Mouse (Mus musculus) spleen, adult 18-20 months (tissue): ENCODE measurements around the gene Mpig6b.

ENCODE experiments used
- DNase-seq, 2 experiments: peaks; one replicate each; pipeline ENCODE4 v3.0.0; 2022; ENCODE audit warnings: mixed read lengths in 2 of 2

Gene Mpig6b

GRCm38 (mm10) chr17:35066084-35066483 lies at the start of gene Mpig6b:
Gene Mpig6b (minus strand): TSS chr17:35066184.
- DNase-seq: no peak

DNA sequence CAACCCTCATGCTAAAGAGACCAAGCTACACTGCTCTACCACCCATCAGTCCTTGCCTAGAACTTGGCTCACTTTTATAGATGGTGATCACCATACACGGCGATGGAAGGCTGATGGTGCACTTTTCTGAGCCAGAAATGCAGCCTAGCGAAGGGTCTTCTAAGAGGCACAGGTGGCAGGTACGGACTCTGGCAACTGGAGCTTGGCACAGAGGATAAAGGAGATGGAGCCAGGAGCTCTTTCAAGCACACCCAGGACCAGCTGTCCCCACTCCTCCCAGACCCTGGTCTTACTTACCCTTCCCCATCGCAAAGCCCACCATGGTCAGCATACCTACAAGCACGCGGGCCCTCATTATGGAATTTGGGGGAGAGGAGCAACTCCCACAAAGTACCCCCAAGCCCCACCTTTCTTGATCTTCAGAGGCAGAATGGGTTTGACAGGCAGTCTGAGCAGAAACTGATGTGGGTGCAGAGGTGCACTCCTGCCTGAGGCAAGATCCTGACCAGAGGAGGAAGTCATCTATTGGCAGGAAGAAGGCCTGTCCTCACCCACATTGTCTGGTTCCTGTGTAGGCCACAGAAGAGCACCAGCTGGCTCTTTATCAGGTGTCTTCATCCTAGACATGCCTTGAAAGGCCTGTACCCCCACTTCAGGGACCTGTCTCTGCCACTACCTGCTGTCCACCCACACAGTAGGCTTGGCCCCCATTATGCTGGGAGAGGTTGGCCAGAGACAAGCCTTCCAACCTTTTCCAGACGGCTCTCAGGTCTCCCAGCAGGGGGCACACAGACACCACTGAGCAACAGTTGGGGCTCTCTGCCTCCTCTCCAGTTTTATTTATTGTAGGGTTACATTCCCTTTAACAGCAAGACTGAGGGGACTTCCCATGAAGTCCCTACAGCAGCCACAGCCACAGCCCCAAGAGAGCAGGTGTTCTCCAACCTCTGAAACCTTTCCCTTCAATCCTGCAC lies 49.3 kb upstream of the Mpig6b start, which contains the start of gene Ly6g5b:
Gene Ly6g5b, minus strand, starts transcription at position 383 of the 974 bp plus-strand sequence.
- peak in 1 of 2 experiments; percentile 36 for DNase-seq

DNA sequence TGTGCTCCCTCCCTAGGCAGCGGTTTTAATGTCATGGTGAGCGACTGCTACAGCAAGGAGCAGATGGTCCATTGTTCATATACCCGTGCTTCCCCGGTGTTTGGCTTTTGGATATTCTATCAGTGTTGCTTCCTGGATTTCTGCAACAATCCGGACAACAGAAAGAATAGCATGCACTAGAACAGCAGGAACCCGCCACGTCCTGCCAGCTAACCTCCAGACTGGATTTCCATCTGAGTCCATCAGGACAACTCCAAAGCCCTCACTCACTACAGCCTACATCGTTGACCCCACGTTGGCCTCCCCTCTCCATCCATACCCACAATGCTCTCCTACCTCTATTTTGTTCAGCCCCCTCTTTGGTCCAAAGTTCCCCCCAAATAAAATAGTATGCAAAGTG lies 45.8 kb upstream of the Mpig6b start:
- no peak for DNase-seq

DNA sequence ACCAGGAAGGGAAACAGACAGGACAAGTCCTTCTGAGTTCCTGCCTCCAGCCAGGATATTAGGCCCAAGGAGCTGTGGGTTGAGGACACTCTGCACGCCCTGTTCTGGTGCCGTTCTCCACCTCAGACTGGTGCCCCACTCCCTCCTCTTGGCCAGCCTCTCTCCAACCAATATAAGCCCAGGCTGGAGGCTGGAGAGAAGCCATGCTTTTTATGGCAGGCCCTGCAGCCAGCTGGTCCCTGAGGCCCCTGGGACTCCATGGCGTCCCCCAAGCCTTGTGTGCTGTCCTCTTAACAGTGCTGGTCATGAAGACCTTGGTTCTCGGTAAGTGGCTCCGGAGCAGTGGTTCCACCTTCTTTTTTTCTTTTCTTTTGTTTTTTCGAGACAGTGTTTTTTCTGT lies 42.1 kb upstream of the Mpig6b start, which contains the start of gene Ly6g5c:
Gene Ly6g5c, plus strand, starts transcription at position 183 of the 400 bp plus-strand sequence.
- no peak for DNase-seq

DNA sequence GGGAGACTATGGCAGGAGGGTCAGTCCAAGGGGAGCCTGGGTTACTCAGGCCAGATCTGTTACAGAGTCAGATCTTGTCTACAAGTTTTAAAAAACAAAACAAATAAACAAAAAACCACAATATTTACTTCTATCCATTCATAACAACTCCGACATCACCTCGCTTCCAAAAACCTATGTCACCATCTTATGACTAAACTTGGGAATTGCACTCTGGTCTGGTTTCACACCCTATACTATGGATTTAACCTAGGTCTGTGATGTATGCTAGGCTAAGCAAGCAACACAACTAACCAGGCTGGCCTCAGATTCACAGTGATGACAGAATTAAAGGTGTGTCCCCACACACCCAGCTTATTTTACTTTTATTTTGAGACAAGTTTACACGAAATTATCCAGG lies 40.5 kb upstream of the Mpig6b start:
- DNase-seq: no peak

- no peak for DNase-seq
Observed at GRCm38 (mm10) chr17:35105740-35106389, 39.9 kb upstream of the Mpig6b start.

GRCm38 (mm10) chr17:35104754-35105153 lies 38.8 kb upstream of the Mpig6b start:
- DNase-seq: no peak

DNA sequence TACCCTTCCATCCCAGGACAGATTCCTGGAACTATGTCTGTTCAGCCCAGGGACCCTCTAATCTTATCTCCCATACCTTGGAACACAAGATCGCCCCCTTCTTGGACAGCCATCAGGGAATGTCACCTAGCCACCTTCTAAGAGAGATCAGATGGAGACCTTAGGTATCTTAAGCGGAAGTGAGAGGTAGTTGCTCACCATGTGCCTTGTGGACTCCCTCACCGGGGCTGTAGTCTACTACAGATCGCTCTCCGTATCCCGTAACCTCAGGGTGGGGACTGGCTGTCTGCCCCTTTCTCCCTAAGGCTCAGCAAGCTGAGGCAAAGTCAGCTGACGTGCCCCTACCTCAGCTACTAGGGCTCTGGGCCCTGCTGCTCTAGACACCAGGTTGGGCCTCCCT lies 38.1 kb upstream of the Mpig6b start:
- no peak for DNase-seq

DNA sequence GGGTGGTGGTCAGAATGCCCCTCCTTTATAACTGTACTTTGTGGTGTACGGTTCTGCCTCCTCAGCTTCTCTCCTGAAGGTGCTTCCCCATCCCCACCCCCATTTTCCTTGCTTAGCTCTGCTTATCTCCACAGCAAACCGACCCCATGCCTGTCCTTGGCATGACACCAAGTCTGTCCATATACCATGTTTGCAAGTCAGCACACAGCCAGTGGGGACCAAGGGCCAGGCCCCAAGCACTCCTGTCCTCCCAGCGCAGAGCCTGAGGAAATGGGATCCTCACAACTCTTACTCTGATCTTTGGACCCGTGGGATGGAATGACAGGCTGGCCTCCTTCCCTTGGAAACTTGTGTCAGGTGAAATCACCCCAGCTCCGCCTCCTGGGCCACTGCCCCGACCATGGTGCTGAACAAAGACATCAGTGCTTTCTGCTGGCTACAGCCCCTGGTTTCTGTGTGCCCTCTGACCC lies 37.3 kb upstream of the Mpig6b start:
- no peak for DNase-seq

DNA sequence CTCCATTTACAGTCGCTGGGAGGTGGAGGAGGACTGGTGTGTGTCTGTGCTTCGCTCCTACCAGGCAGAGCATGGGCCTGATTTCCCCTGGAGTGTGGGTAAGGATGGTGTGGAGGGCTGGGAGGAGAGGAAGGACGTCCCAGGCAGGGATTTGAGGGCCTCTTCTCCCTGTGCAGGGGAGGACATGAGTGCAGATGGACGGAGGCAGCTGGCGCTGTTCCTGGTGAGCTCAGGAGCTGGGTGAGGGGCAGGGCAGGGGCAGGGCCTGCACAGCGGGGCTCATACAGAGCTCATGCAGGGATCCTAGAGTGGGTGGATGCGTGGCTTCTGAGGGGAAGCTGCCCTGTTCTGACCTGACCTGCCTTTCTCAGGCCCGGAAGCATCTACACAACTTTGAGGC lies 36.3 kb upstream of the Mpig6b start:
- DNase-seq: no peak

GRCm38 (mm10) chr17:35101161-35101560 lies 35.2 kb upstream of the Mpig6b start:
- no peak for DNase-seq

DNA sequence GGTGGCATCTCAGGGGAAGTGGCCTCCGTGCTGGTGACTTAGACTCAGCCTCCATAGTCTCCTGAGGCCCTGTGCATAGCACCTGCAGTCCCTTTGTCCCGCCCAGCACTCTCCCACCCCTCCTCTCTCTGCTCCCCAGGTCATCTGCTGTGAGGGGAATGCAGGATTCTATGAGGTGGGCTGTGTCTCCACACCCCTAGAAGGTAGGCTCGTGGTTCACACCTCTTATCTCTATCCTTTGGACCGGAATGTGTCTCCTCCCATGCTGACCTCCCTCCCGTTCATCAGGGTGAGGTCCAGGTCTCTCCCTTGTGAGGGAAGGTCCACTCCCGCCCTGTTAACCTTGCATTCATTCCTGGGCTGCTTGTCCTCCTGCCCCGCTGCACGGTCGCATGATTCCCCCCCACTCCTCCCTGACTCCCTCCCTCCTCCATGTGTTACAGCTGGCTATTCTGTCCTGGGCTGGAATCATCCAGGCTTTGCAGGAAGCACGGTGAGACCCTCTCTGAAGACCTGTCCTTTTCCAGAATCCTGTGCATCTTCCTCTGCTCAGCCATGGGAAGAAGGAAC lies 34.3 kb upstream of the Mpig6b start:
- DNase-seq: no peak

DNA sequence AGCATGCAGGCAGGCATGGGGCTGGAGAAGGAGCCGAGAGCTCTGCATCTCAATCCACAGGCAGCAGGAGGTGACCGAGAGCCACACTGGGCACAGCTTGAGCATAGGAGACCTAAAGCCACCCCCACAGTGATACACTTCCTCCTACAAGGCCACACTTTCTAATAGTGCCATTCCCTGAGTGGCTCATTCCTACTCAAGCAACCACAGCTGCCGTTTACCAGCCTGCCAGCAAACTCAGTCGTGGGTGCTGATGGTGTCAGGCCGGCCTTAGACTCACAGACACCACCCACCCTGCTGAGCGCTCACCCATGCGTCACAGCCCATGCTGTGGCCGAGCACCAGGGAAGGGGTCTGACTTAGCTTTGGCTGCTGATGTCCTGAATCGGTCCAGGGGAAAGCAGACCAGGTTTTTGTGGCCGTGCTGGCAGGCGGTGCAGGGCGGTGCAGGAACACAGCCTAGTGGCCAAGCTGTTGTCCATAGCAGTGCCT lies 31.2 kb upstream of the Mpig6b start:
- no peak for DNase-seq

DNA sequence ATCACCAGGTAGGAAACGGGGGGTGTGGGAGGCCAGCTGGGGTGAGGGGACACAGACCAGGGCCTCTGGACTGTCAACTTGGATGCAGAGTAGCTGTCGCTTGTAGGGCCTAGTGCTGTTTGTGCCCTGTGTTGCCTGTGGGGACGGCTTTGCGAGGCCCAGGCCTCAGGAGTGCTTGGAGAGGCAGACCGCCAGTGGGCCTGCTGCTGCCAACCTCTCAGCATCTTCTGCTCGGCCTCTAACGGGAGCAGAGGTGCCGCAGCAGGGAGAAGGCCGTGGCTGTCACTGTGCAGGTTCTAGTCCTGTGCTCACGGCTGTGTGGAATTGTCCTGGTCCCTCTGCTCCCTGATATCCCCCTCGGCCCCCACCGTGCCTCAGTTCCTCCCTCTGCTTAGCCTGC lies 30.6 kb upstream of the Mpig6b start:
- DNase-seq: no peak

DNA sequence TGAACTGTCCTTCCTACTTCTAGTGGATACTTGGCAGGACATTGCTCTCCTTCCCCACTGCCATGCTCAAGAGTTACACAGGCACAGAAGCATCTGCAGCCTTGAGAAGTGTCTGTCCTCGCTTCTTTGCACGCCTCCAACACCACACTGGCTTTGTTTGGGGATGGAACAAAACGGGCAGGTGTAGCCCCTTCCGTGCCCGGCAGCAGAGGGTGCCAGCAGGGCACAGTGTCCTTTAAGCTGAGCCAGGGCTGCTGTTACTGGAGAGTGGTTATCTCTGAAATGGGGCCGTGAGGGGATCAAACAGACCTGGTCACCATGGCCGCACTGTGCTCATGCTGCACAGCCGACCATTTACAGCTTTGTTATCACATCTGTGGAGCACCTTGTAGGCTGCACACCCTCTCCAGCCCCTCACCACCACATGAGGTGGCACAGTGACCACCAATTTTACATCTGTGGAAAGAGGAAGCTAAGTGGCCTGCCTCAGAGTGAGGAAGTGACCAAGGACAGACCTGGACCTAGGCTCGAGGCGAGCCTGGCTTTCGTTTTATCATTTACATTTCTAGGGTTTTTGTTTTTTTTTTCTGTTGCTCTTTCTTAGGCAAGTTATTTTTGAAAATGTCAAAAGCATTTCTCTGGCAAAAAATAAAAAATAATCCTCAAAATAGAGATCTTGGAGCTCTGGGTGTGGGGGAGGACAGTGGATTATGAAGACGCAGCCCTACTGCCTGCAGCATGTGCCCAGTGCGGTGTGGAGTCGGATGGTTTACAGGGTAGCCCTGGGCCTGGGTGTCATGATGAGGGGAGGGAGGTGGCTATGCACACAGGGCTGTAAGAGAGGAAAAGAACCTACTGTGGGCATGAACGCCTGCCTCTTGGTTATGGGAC lies 28.7 kb upstream of the Mpig6b start:
- no peak for DNase-seq

DNA sequence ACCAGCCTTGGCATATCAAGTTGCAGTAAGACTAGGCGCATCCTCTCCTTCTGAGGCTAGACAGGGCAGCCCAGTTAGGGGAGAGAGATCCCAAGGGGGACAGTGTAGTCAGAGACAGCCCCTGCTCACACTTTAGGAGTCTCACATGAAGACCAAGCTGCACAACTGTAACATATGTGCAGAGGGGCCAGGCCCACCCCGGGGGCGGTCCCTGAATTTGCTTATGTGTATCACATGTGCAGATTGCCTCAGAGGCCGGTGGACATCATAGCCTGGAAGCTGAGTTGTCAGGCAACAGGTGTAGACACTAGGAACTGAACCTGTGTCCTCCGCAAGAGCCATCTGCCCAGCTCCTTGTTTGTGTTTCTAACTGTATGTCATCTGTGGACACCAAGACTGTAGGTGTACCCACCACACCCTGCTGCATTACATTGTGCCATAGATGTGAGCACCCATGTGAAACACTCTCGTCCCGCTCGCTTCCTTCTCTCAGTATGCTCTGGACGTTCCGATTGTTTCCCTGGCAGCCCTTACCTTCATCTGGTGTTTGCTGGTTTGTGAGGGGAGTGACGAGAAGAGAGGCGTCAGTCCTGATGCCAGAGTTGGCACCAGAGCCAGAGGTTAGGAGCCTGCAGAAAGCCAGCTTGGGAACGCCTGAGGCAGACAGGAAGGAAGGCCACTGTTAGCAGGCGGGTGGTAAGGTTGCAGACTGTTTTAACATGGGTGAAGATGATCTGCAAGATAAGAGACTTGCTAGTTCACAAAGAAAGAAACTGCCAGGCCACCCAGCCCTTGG lies 26.6 kb upstream of the Mpig6b start:
- no peak for DNase-seq

DNA sequence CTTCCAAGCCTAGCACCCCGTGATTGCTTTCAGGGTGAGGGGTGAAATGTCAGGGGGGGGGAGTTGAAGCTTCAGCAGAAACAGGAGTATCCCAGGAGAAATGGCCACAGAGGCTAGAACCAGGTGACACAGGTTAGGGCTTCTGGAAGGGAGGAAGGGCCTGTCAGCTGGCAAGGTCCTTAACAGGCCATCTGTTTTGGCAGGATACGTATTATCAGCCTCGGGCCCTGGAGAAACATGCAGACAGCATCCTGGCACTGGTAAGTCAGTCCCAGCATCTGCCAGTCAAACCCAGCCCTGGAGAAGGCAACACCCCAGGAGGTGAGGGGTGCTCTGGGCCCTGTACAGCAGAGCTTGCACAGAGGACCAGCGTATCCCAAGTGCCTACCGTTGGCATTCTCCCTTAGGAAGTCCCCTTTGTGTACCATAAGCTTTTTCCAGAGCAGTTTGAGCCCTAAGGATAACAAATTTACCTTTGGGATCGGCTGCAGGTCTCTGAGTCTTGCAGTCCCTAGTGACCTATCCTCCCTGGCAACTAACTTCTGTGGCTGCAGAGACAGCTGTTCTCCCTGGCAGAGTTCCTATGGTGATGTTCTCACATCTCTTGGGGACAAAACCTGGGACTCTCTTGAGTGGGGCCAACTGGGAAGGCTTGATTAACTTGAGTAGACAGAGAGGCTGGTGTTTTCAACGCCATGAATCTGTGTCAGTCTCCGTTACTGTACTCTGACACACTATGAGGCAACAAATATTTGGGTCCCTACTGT lies 24.4 kb upstream of the Mpig6b start:
- DNase-seq: no peak

DNA sequence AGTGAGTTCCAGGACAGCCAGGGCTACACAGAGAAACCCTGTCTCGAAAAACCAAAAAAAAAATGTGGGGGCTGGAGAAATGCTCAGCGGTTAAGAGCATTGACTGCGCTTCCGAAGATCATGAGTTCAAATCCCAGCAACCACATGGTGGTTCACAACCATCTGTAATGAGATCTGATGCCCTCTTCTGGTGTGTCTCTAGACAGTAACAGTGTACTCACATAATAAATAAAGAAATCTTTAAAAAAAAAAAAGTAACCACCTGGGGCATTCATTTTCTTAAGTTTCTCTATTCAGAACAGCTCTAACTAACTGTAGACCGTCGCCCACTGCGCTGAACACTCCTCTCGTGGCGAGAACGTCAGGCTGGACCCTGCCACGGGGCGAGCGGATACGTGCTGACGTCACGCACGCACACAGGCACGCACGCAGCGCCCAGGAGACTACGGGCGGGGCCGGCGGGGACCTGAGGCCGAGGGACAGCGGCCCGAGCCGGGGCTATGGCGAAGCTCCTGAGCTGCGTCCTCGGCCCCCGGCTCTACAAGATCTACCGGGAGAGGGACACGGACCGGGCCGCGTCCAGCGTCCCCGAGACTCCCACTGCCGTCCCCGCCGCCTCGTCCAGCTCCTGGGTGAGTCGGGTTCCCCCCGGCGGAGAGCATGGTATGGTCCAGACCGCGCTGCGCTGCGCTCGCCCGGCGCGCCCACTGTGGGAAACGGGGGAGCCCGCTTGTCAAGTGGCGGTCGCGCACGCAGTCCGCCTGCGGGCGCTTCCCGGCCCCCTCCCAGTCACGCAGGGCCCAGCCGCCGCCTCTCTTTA lies 23.1 kb upstream of the Mpig6b start, which contains the start of gene Abhd16a:
Gene Abhd16a, plus strand, starts transcription at position 439 of the 820 bp plus-strand sequence.
- DNase-seq: peak; percentile 88 to 92

DNA sequence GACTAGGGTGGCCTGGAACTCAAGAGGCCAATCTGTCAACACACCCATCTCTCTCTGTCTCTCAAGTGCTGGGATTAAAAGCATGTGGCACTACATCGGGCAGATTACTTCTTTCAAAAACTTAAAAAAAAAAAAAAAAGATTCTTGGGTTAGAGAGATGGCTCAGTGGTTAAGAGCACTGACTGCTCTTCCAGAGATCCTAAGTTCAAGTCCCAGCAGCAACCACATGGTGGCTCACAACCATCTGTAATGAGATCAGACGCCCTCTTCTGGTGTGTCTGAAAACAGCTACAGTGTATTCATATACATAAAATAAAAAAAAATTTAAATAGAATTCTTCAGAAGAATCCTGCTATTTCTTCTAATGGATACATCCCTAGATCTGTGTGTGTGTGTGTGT lies 22.2 kb upstream of the Mpig6b start:
- DNase-seq: no peak
